Mouse (Mus musculus) MEL (cell line): ENCODE data around the gene Ten1. TPM values are rescaled to one million over a fixed set of nuclear protein-coding genes. Genes with fewer than 3 reads are reported as not detected.

Experiments
- DNase-seq: peaks from one replicate; pipeline ENCODE4 v3.0.0; 2011; ENCODE audit warnings: low read depth, low spot score
- H3K27ac ChIP-seq: 2 replicates; pipeline ENCODE4 v1.5.1; 2012; ENCODE audit warnings: low read depth, mild to moderate bottlenecking, control low read depth, low read length, moderate library complexity; ENCODE audit not compliant: control insufficient read depth
- H3K27me3 ChIP-seq, 2 experiments: fragments of 150-350 bp in 1 of 2; sonication (generic) in 1 of 2; 2 replicates each; pipeline ENCODE4 v1.6.1; 2012; ENCODE audit warnings: low read length in 2 of 2, mild to moderate bottlenecking in 2 of 2, improper control_type of control experiment in 1 of 2, moderate library complexity in 1 of 2; ENCODE audit not compliant: insufficient read depth in 2 of 2, control insufficient read depth in 1 of 2
- H3K36me3 ChIP-seq, 2 experiments: 2 replicates each; pipeline ENCODE4 v1.6.1; 2012 to 2014; ENCODE audit warnings: low read length in 2 of 2, improper control_type of control experiment in 1 of 2, inconsistent platforms in 1 of 2, mild to moderate bottlenecking in 1 of 2; ENCODE audit not compliant: insufficient read depth in 2 of 2, control insufficient read depth in 1 of 2
- H3K4me1 ChIP-seq, 2 experiments: fragments of 150-350 bp in 1 of 2; sonication (generic) in 1 of 2; 2 replicates each; pipeline ENCODE4 v1.6.1; 2012; ENCODE audit warnings: low read length in 2 of 2, improper control_type of control experiment in 1 of 2, mild to moderate bottlenecking in 1 of 2; ENCODE audit not compliant: insufficient read depth in 2 of 2, control insufficient read depth in 1 of 2
- H3K4me3 ChIP-seq, 2 experiments: fragments of 150-350 bp in 1 of 2; sonication (generic) in 1 of 2; 2 replicates each; pipeline ENCODE4 v1.5.1; 2012; ENCODE audit warnings: low read depth in 2 of 2, low read length in 2 of 2, mild to moderate bottlenecking in 2 of 2, moderate library complexity in 2 of 2, control low read depth in 1 of 2, improper control_type of control experiment in 1 of 2; ENCODE audit not compliant: control insufficient read depth in 1 of 2, insufficient read depth in 1 of 2
- H3K79me2 ChIP-seq: 2 replicates; pipeline ENCODE4 v1.6.1; 2012; ENCODE audit warnings: mild to moderate bottlenecking, low read length, moderate library complexity; ENCODE audit not compliant: control insufficient read depth, poor library complexity, insufficient read depth
- H3K9ac ChIP-seq: 2 replicates; pipeline ENCODE4 v1.6.1; 2012; ENCODE audit warnings: low read depth, mild to moderate bottlenecking, control low read depth, low read length, moderate library complexity; ENCODE audit not compliant: control insufficient read depth, poor library complexity, severe bottlenecking
- H3K9me3 ChIP-seq: fragments of 150-350 bp; sonication (generic); replicated peaks from 2 replicates; pipeline ENCODE4 v1.6.1; 2012; ENCODE audit warnings: mild to moderate bottlenecking, low read length, improper control_type of control experiment, moderate library complexity; ENCODE audit not compliant: insufficient read depth
- BHLHE40 ChIP-seq: IDR thresholded peaks from 2 replicates; pipeline ENCODE4 v1.6.1; 2012; ENCODE audit warnings: low read depth, mild to moderate bottlenecking, inconsistent platforms, low read length, improper control_type of control experiment, borderline replicate concordance
- CTCF ChIP-seq, 3 experiments: IDR thresholded peaks in 2 of 3; conservative IDR thresholded peaks in 1 of 3; 2 replicates each; pipeline ENCODE4 v1.5.1; 2011 to 2012; ENCODE audit warnings: low read length in 3 of 3, low read depth in 2 of 3, mild to moderate bottlenecking in 2 of 3, improper control_type of control experiment in 1 of 3, inconsistent platforms in 1 of 3, mixed read lengths in 1 of 3, moderate library complexity in 1 of 3; ENCODE audit not compliant: control insufficient read depth in 1 of 3, insufficient read depth in 1 of 3, poor library complexity in 1 of 3, severe bottlenecking in 1 of 3
- E2F4 ChIP-seq: IDR thresholded peaks from 2 replicates; pipeline ENCODE4 v1.6.1; 2011; ENCODE audit warnings: low read depth, low read length, improper control_type of control experiment, borderline replicate concordance
- ELF1 ChIP-seq: IDR thresholded peaks from 2 replicates; pipeline ENCODE4 v1.6.1; 2014; ENCODE audit warnings: low read depth, mild to moderate bottlenecking, inconsistent platforms, low read length, improper control_type of control experiment, moderate library complexity
- EP300 ChIP-seq, 2 experiments: IDR thresholded peaks; 2 replicates each; pipeline ENCODE4 v1.6.1; 2011; ENCODE audit warnings: improper control_type of control experiment in 2 of 2, low read length in 2 of 2, low read depth in 1 of 2, mild to moderate bottlenecking in 1 of 2
- HCFC1 ChIP-seq: IDR thresholded peaks from 2 replicates; pipeline ENCODE4 v1.6.1; 2012; ENCODE audit warnings: low read depth, mild to moderate bottlenecking, inconsistent platforms, low read length, improper control_type of control experiment, moderate library complexity
- MAX ChIP-seq: IDR thresholded peaks from 2 replicates; pipeline ENCODE4 v1.6.1; 2011; ENCODE audit warnings: low read length, improper control_type of control experiment
- POLR2AphosphoS2 ChIP-seq: IDR thresholded peaks from 2 replicates; pipeline ENCODE4 v1.6.1; 2011; ENCODE audit warnings: low read length, improper control_type of control experiment
- RAD21 ChIP-seq: IDR thresholded peaks from 2 replicates; pipeline ENCODE4 v1.6.1; 2011; ENCODE audit warnings: mild to moderate bottlenecking, low read depth, low read length, improper control_type of control experiment
- RCOR1 ChIP-seq: IDR thresholded peaks from 2 replicates; pipeline ENCODE4 v1.6.1; 2012; ENCODE audit warnings: low read depth, mild to moderate bottlenecking, inconsistent platforms, low read length, improper control_type of control experiment
- SIN3A ChIP-seq: IDR thresholded peaks from 2 replicates; pipeline ENCODE4 v1.6.1; 2012; ENCODE audit warnings: low read length, improper control_type of control experiment, inconsistent platforms
- SMC3 ChIP-seq: IDR thresholded peaks from 2 replicates; pipeline ENCODE4 v1.6.1; 2011; ENCODE audit warnings: low read depth, low read length, improper control_type of control experiment
- TBP ChIP-seq: IDR thresholded peaks from 2 replicates; pipeline ENCODE4 v1.8.0; 2011; ENCODE audit warnings: low read depth, low read length, improper control_type of control experiment
- TCF12 ChIP-seq: IDR thresholded peaks from 2 replicates; pipeline ENCODE4 v1.6.1; 2014; ENCODE audit warnings: low read depth, mild to moderate bottlenecking, inconsistent platforms, low read length, improper control_type of control experiment, moderate library complexity
- ZKSCAN1 ChIP-seq: IDR thresholded peaks from 2 replicates; pipeline ENCODE4 v1.6.1; 2012; ENCODE audit warnings: low read depth, mild to moderate bottlenecking, inconsistent platforms, low read length, improper control_type of control experiment, moderate library complexity
- ZNF384 ChIP-seq: IDR thresholded peaks from 2 replicates; pipeline ENCODE4 v1.6.1; 2012; ENCODE audit warnings: low read depth, mild to moderate bottlenecking, inconsistent platforms, low read length, improper control_type of control experiment
- polyA plus RNA-seq, 2 experiments: library from polyadenylated mRNA; stranded (reverse) in 1 of 2; unstranded in 1 of 2; fragments of >175 nt in 1 of 2; fragments of >200 nt in 1 of 2; gene quantifications; 2 replicates each; pipeline versions ENCODE4 v1.2.1 to v1.2.4; 2012; ENCODE audit warnings: low replicate concordance in 2 of 2, low read depth in 1 of 2; ENCODE audit not compliant: insufficient read length in 2 of 2, insufficient read depth in 1 of 2, missing spikeins in 1 of 2
- total RNA-seq: library from RNA; depleted of rRNA; stranded (reverse); fragments of 300-350 nt; gene quantifications from 2 replicates; pipeline ENCODE4 v1.2.3, GENCODE M21; 2012

The Ten1 gene
- total and polyA plus RNA-seq, 3 experiments, result 60.8 to 66.9 TPM; not detected in 1

- Histone ChIP-seq H3K4me3 (no peak overlapping the region), H3K9me3 (no peaks in the 10 kb centered on the region), H3K36me3 (no peaks in the 10 kb centered on the region), H3K27me3 (no peaks in the 10 kb centered on the region), H3K27ac (no peak overlapping the region), H3K79me2 (no peaks in the 10 kb centered on the region), H3K9ac (no peak overlapping the region), H3K4me1 (no peaks in the 10 kb centered on the region)
- DNase-seq, result no peak
- TF ChIP-seq TCF12, result no peak
- TF ChIP-seq, all 39 proteins: peak for 0
Observed at GRCm38 (mm10) chr11:116161312-116161711, 37.3 kb upstream of the Ten1 start.

DNA sequence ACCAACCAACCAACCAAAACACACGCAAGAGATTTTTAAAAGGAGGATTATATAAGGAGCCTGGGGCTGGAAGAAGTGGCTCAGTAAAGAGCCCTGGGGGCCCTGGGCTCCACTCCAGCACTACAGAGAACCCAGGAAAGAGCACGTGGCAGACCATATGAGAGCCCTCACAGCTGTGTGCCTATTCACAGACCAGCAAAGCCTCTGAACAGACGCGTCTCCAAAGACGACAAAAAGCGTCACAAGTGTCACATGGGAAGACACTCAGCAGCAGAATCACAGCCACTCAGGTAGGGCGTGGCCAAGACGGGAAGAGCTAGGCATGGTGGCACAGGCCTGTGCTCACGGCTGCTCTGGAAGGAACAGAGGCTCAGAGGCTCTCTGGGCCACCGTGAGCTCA, 36.5 kb upstream of the Ten1 start:
- Histone ChIP-seq H3K27me3 (no peaks in the 10 kb centered on the region), H3K9ac (no peak overlapping the region), H3K36me3 (peaks cover 0 to 7% of the 10 kb centered on the region in 2 experiments; a peak in 2 of 4 replicates), H3K79me2 (peaks cover 3% of the 10 kb centered on the region; the same call in 1 of the 2 replicates), H3K9me3 (no peaks in the 10 kb centered on the region), H3K4me1 (peaks cover 0 to 7% of the 10 kb centered on the region in 2 experiments; a peak in 2 of 4 replicates), H3K27ac (no peak overlapping the region), H3K4me3 (no peak overlapping the region)
- TF ChIP-seq EP300 (IDR thresholded peaks at IDR 0.05; ENCODE audit: low read depth in 1 of 2, low read length in 2 of 2) (no peak), HCFC1 (no peak), ELF1 (no peak), SIN3A (no peak), RAD21 (no peak), MAX (no peak)
- DNase-seq, result no peak

DNA sequence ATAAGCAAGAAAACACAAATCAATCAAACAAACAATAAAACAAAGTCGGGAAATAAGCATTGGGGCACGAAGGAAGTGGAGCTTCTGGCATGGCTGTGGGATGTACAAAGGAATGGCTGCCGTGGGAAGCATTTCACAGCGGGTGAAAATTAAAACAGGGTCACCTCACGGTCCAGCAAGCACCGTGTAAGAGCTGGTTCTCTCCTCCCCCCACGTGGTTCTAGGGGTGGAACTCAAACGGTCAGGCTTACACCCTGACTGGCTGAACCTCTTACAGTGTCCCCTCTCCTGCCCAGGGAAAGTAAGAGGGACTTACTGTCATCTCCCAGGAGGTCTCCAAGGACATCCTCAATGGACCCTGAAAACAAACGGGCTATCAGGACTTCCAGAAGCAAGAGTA, 35.7 kb upstream of the Ten1 start:
- H3K4me3 ChIP-seq, result no peak overlapping the region
- no peak overlapping the region for H3K9ac ChIP-seq
- no peaks in the 10 kb centered on the region for H3K27me3 ChIP-seq
- TF ChIP-seq ELF1 (no peak), SMC3 (no peak), POLR2AphosphoS2 (no peak), RAD21 (no peak), ZNF384 (no peak), SIN3A (no peak), RCOR1 (no peak), MAX (no peak), ZKSCAN1 (no peak), E2F4 (no peak), CTCF (IDR thresholded peaks at IDR 0.05 in 2 of 3, conservative IDR thresholded peaks at IDR 0.05 in 1 of 3; ENCODE audit: control insufficient read depth in 1 of 3, insufficient read depth in 1 of 3, low read depth in 2 of 3, low read length in 3 of 3, poor library complexity in 1 of 3, severe bottlenecking in 1 of 3) (no peak), TBP (no peak), BHLHE40 (no peak)
- peaks cover 0 to 7% of the 10 kb centered on the region in 2 experiments; a peak in 2 of 4 replicates for H3K36me3 ChIP-seq
- H3K79me2 ChIP-seq, result peaks cover 7% of the 10 kb centered on the region; the same call in 1 of the 2 replicates
- no peak overlapping the region for H3K27ac ChIP-seq
- H3K9me3 ChIP-seq, result no peaks in the 10 kb centered on the region
- DNase-seq, result no peak
- H3K4me1 ChIP-seq, result peaks cover 0 to 7% of the 10 kb centered on the region in 2 experiments; a peak in 2 of 4 replicates
